In genomic region chr15:101320618-101321041, GRCm38 (mm10) we compare ENCODE assay signal across 8 mouse cellular contexts. TPM values are rescaled to one million over a fixed set of nuclear protein-coding genes. Genes with fewer than 3 reads are reported as not detected.
DNase-seq lines count a peak whose midpoint lies in the region; ATAC-seq and TF ChIP-seq lines count a peak whose summit lies in the region.

No protein-coding gene starts in this region.

- no peak for TF ChIP-seq POLR2A in MEL (IDR thresholded peaks at IDR 0.05; ENCODE audit: control insufficient read depth in 1 of 2, insufficient read depth in 1 of 2, low read depth in 1 of 2, low read length in 2 of 2, poor library complexity in 1 of 2)

- TF ChIP-seq RAD21 in MEL (IDR thresholded peaks at IDR 0.05; ENCODE audit: low read depth, low read length): no peak

- no peak overlapping the region for H3K4me2 ChIP-seq in liver, embryonic 14.5 days (ENCODE audit: low read depth)
- no peak overlapping the region for H3K4me2 ChIP-seq in midbrain, postnatal 0 days (ENCODE audit: low read depth, low read length, poor library complexity, severe bottlenecking)

- no peak for TF ChIP-seq CTCF in gastrocnemius, adult 2 months (IDR thresholded peaks at IDR 0.05)
- TF ChIP-seq CTCF in MEL (IDR thresholded peaks at IDR 0.05 in 2 of 3, conservative IDR thresholded peaks at IDR 0.05 in 1 of 3; ENCODE audit: control insufficient read depth in 1 of 3, insufficient read depth in 1 of 3, low read depth in 2 of 3, low read length in 3 of 3, poor library complexity in 1 of 3, severe bottlenecking in 1 of 3): no peak; a peak in 1 of 6 replicates
- TF ChIP-seq CTCF in liver, embryonic 14.5 days (IDR thresholded peaks at IDR 0.05; ENCODE audit: low read depth): no peak
- no peak for TF ChIP-seq CTCF in midbrain, postnatal 0 days (IDR thresholded peaks at IDR 0.05)

- 4% methylated on average over 6 of the region's 6 CpGs for WGBS in liver, embryonic 14.5 days (ENCODE audit: insufficient replicate concordance)
- 69% methylated on average over 6 of the region's 6 CpGs for WGBS in midbrain, postnatal 0 days

- H3K4me1 ChIP-seq in MEL (ENCODE audit: control insufficient read depth in 1 of 2, insufficient read depth in 2 of 2, low read length in 2 of 2): peaks cover 28 to 55% of the 10 kb centered on the region in 2 experiments
- peaks cover 0 to 24% of the 10 kb centered on the region in 2 experiments; a peak in 2 of 4 replicates for H3K4me1 ChIP-seq in liver, embryonic 14.5 days (replicated peaks; ENCODE audit: control insufficient read depth in 2 of 2, insufficient read depth in 2 of 2, low read length in 1 of 2)
- H3K4me1 ChIP-seq in midbrain, postnatal 0 days (ENCODE audit: insufficient read depth, low read length): no peaks in the 10 kb centered on the region

- no peak overlapping the region for H3K4me3 ChIP-seq in gastrocnemius, adult 2 months
- no peak overlapping the region for H3K4me3 ChIP-seq in MEL (ENCODE audit: control insufficient read depth in 1 of 2, insufficient read depth in 1 of 2, low read depth in 2 of 2, low read length in 2 of 2)
- no peak overlapping the region for H3K4me3 ChIP-seq in liver, embryonic 14.5 days (ENCODE audit: insufficient read depth in 1 of 2, low read depth in 2 of 2, low read length in 2 of 2)
- H3K4me3 ChIP-seq in midbrain, postnatal 0 days (ENCODE audit: low read depth, low read length): no peak overlapping the region

- no peaks in the 10 kb centered on the region for H3K9me3 ChIP-seq in MEL (replicated peaks; ENCODE audit: insufficient read depth, low read length)
- no peaks in the 10 kb centered on the region; the same call in 1 of the 2 replicates for H3K9me3 ChIP-seq in liver, embryonic 14.5 days (ENCODE audit: control insufficient read depth, low read length)
- no peaks in the 10 kb centered on the region for H3K9me3 ChIP-seq in midbrain, postnatal 0 days (ENCODE audit: low read length)

- intact Hi-C loops in gastrocnemius, adult 2 months (cut with DNase I): loop anchor here (5.0 kb wide), 1 partner anchor 752 kb away; the partner anchor contains the start of gene Eif4b

- peak; percentile 99 for TF ChIP-seq EP300 in MEL (IDR thresholded peaks at IDR 0.05; ENCODE audit: low read depth in 1 of 2, low read length in 2 of 2)
- TF ChIP-seq EP300 in liver, embryonic 14.5 days (IDR thresholded peaks at IDR 0.05; ENCODE audit: low read depth): 0 out of 2 replicates have a peak, but pooled peaks have one; percentile 26

- peak overlapping the region; percentile 78 for H3K27ac ChIP-seq in gastrocnemius, adult 2 months
- H3K27ac ChIP-seq in MEL (ENCODE audit: control insufficient read depth, low read depth, low read length): peak overlapping the region; percentile 23; the same call in 1 of the 2 replicates
- H3K27ac ChIP-seq in liver, embryonic 14.5 days: no peak overlapping the region
- H3K27ac ChIP-seq in midbrain, postnatal 0 days (ENCODE audit: low read depth, low read length): no peak overlapping the region

- no peaks in the 10 kb centered on the region for H3K27me3 ChIP-seq in MEL (ENCODE audit: control insufficient read depth in 1 of 2, insufficient read depth in 2 of 2, low read length in 2 of 2)
- H3K27me3 ChIP-seq in liver, embryonic 14.5 days (ENCODE audit: control insufficient read depth, insufficient read depth, low read length): no peaks in the 10 kb centered on the region
- H3K27me3 ChIP-seq in midbrain, postnatal 0 days (ENCODE audit: insufficient read depth, low read length): no peaks in the 10 kb centered on the region

- no peaks in the 10 kb centered on the region for H3K79me2 ChIP-seq in MEL (ENCODE audit: control insufficient read depth, insufficient read depth, low read length, poor library complexity)

- H3K36me3 ChIP-seq in MEL (ENCODE audit: control insufficient read depth in 1 of 2, insufficient read depth in 2 of 2, low read length in 2 of 2): peaks cover 0 to 40% of the 10 kb centered on the region in 2 experiments; a peak in 2 of 4 replicates
- no peaks in the 10 kb centered on the region for H3K36me3 ChIP-seq in liver, embryonic 14.5 days (replicated peaks; ENCODE audit: control insufficient read depth, insufficient read depth, low read depth)
- no peaks in the 10 kb centered on the region for H3K36me3 ChIP-seq in midbrain, postnatal 0 days (ENCODE audit: insufficient read depth, low read length)

- H3K9ac ChIP-seq in MEL (ENCODE audit: control insufficient read depth, low read depth, low read length, poor library complexity, severe bottlenecking): no peak overlapping the region
- no peak overlapping the region for H3K9ac ChIP-seq in liver, embryonic 14.5 days (replicated peaks)
- no peak overlapping the region for H3K9ac ChIP-seq in midbrain, postnatal 0 days (replicated peaks; ENCODE audit: low read length, poor library complexity, severe bottlenecking)

- peak; percentile 57 to 70 for ATAC-seq in hematopoietic stem cell, adult 5-6 weeks (replicated peaks in 1 of 2; ENCODE audit: insufficient read depth in 1 of 2, low FRiP score in 2 of 2, low TSS enrichment in 1 of 2, low read depth in 1 of 2, poor library complexity in 2 of 2, severe bottlenecking in 2 of 2)
- peak; percentile 33; the same call in 1 of the 2 replicates for ATAC-seq in liver, embryonic 14.5 days (ENCODE audit: insufficient read depth)
- no peak for ATAC-seq in midbrain, postnatal 0 days (ENCODE audit: low FRiP score)

- DNase-seq in gastrocnemius, adult 2 months: peak; percentile 48
- DNase-seq in gastrocnemius, postnatal 25 days: no peak
- peak; percentile 94 for DNase-seq in MEL (ENCODE audit: low read depth, low spot score)
- DNase-seq in liver, embryonic 14.5 days (ENCODE audit: low read depth in 3 of 3, low spot score in 3 of 3): no peak
- DNase-seq in cerebellum, postnatal 14 days: no peak
- no peak for DNase-seq in midbrain, postnatal 0 days (ENCODE audit: low spot score)
- no peak for DNase-seq in layer of hippocampus, postnatal 36 days

TF ChIP-seq in MEL, 35 proteins besides CTCF, POLR2A, EP300 and RAD21 (continues in another document):
- TF ChIP-seq MEF2A (IDR thresholded peaks at IDR 0.05; ENCODE audit: extremely low read depth, insufficient replicate concordance, low read depth, low read length, poor library complexity, severe bottlenecking) (peak; percentile 77; the same call in 1 of the 2 replicates), MAFK (IDR thresholded peaks at IDR 0.05; ENCODE audit: borderline replicate concordance, low read depth, low read length) (peak; percentile 95), USF2 (IDR thresholded peaks at IDR 0.05; ENCODE audit: borderline replicate concordance in 1 of 2, insufficient read depth in 1 of 2, low read depth in 1 of 2, low read length in 2 of 2) (no peak), SIN3A (IDR thresholded peaks at IDR 0.05; ENCODE audit: low read length) (peak; percentile 96), ETS1 (IDR thresholded peaks at IDR 0.05; ENCODE audit: low read depth, low read length) (peak; percentile 97), CHD1 (IDR thresholded peaks at IDR 0.05; ENCODE audit: low read depth, low read length) (0 out of 2 replicates have a peak, but pooled peaks have one; percentile 39), MYC (IDR thresholded peaks at IDR 0.05; ENCODE audit: low read depth, low read length) (peak; percentile 77), ZKSCAN1 (IDR thresholded peaks at IDR 0.05; ENCODE audit: low read depth, low read length) (no peak), MAX (IDR thresholded peaks at IDR 0.05; ENCODE audit: low read length) (0 out of 2 replicates have a peak, but pooled peaks have one; percentile 15), CHD2 (IDR thresholded peaks at IDR 0.05; ENCODE audit: low read length) (peak; percentile 65), E2F4 (IDR thresholded peaks at IDR 0.05; ENCODE audit: borderline replicate concordance, low read depth, low read length) (no peak), NELFE (IDR thresholded peaks at IDR 0.05; ENCODE audit: low read depth, low read length) (no peak)

RNA-seq across cellular contexts. Expression of gene 6030408B16Rik, which starts 27.6 kb away (rescaled TPM):
- total RNA-seq in gastrocnemius, adult 2 months (2021): under 1 TPM; 0.20 to 0.36 TPM
- under 1 TPM; 0.31 to 0.32 TPM for total RNA-seq in gastrocnemius, postnatal 25 days (2021)
- 0.07 and 0.12 TPM in 2 replicates for total RNA-seq in MEL (2012; rRNA removed)
- polyA plus RNA-seq in MEL (2012; ENCODE audit: insufficient read depth in 1 of 2, insufficient read length in 2 of 2, low read depth in 1 of 2, low replicate concordance in 2 of 2, missing spikeins in 1 of 2): under 1 TPM in 1 of 2 experiments, not detected in 1; 0.18 TPM
- total RNA-seq in hematopoietic stem cell, adult 5-6 weeks (2017): 0.63 TPM in 1 of 2 replicates, not detected in the other
- 0.10 and 0.11 TPM in 2 replicates for polyA plus RNA-seq in liver, embryonic 14.5 days (2012; rRNA removed)
- 0.18 and 0.35 TPM in 2 replicates for polyA plus RNA-seq in liver, embryonic 14.5 days (2014; fragmentation: Nextera tagmentation; extraction: Ambion mirVana)
- total RNA-seq in midbrain, postnatal 0 days (2014; rRNA removed): not detected in 2 replicates
- polyA plus RNA-seq in midbrain, postnatal 0 days (2015; fragmentation: Nextera tagmentation; extraction: Ambion mirVana): 0.22 and 0.33 TPM in 2 replicates
- under 1 TPM; 0.20 to 0.30 TPM for total RNA-seq in layer of hippocampus, postnatal 36 days (2021)

RNA-seq across cellular contexts. Expression of gene Atg101, which starts 36.6 kb away (rescaled TPM):
- total RNA-seq in gastrocnemius, adult 2 months (2021): 10 to 100 TPM; 23.7 to 32.4 TPM
- 10 to 100 TPM; 22.3 to 31.3 TPM for total RNA-seq in gastrocnemius, postnatal 25 days (2021)
- total RNA-seq in MEL (2012; rRNA removed): 75.5 and 90.3 TPM in 2 replicates
- polyA plus RNA-seq in MEL (2012; ENCODE audit: insufficient read depth in 1 of 2, insufficient read length in 2 of 2, low read depth in 1 of 2, low replicate concordance in 2 of 2, missing spikeins in 1 of 2): 10 to 100 TPM in 1 of 2 experiments, not detected in 1; 75.2 TPM
- total RNA-seq in hematopoietic stem cell, adult 5-6 weeks (2017): 31.9 and 59.4 TPM in 2 replicates
- 13.1 and 17.2 TPM in 2 replicates for polyA plus RNA-seq in liver, embryonic 14.5 days (2012; rRNA removed)
- 21.3 and 23.7 TPM in 2 replicates for polyA plus RNA-seq in liver, embryonic 14.5 days (2014; fragmentation: Nextera tagmentation; extraction: Ambion mirVana)
- 33.5 and 61.1 TPM in 2 replicates for total RNA-seq in midbrain, postnatal 0 days (2014; rRNA removed)
- 74.2 and 75.6 TPM in 2 replicates for polyA plus RNA-seq in midbrain, postnatal 0 days (2015; fragmentation: Nextera tagmentation; extraction: Ambion mirVana)
- total RNA-seq in layer of hippocampus, postnatal 36 days (2021): 10 to 100 TPM; 48.8 to 49.5 TPM

RNA-seq across cellular contexts. Expression of gene Krt80, which starts 49.3 kb away (rescaled TPM):
- 1 to 10 TPM; 1.6 to 2.5 TPM for total RNA-seq in gastrocnemius, adult 2 months (2021)
- 1 to 10 TPM; 1.6 to 1.9 TPM for total RNA-seq in gastrocnemius, postnatal 25 days (2021)
- not detected in 2 replicates for total RNA-seq in MEL (2012; rRNA removed)
- polyA plus RNA-seq in MEL (2012; ENCODE audit: insufficient read depth in 1 of 2, insufficient read length in 2 of 2, low read depth in 1 of 2, low replicate concordance in 2 of 2, missing spikeins in 1 of 2): not detected
- total RNA-seq in hematopoietic stem cell, adult 5-6 weeks (2017): 2.8 TPM in 2 replicates
- 0.15 and 0.19 TPM in 2 replicates for polyA plus RNA-seq in liver, embryonic 14.5 days (2012; rRNA removed)
- 0.27 TPM in 2 replicates for polyA plus RNA-seq in liver, embryonic 14.5 days (2014; fragmentation: Nextera tagmentation; extraction: Ambion mirVana)
- 0.09 and 1.0 TPM in 2 replicates for total RNA-seq in midbrain, postnatal 0 days (2014; rRNA removed)
- polyA plus RNA-seq in midbrain, postnatal 0 days (2015; fragmentation: Nextera tagmentation; extraction: Ambion mirVana): 0.16 and 0.33 TPM in 2 replicates
- total RNA-seq in layer of hippocampus, postnatal 36 days (2021): under 1 TPM in 1 of 2 experiments, not detected in 1; 0.46 TPM

Comparison
In these comparisons a context has a peak if more than half of its experiments do, and no peak if none do; other contexts are left out.
1. DNase-seq: peak in gastrocnemius, adult 2 months (single experiment) and MEL (single experiment); none in gastrocnemius, postnatal 25 days (single experiment), liver, embryonic 14.5 days (0 of 3), cerebellum, postnatal 14 days (0 of 2), midbrain, postnatal 0 days (single experiment) and layer of hippocampus, postnatal 36 days (0 of 2).
2. H3K27ac ChIP-seq: peak in gastrocnemius, adult 2 months (single experiment) and MEL (single experiment); none in liver, embryonic 14.5 days (single experiment) and midbrain, postnatal 0 days (single experiment).